In genomic region chr3:79928409-79928808, GRCm38 (mm10) we compare ENCODE assay signal across 21 mouse cellular contexts. TPM values are rescaled to one million over a fixed set of nuclear protein-coding genes. Genes with fewer than 3 reads are reported as not detected.
DNase-seq lines count a peak whose midpoint lies in the region; ATAC-seq and TF ChIP-seq lines count a peak whose summit lies in the region.
"Had no signal": no experiment of that assay in that cellular context is flagged by ENCODE, and none has a peak within 500 bp of the region (broad histone marks: within the 10 kb centered on the region; RNA-seq: fewer than 3 reads in every experiment).

No protein-coding gene starts in this region.

- H3K79me2 ChIP-seq in heart, adult 2 months (replicated peaks; ENCODE audit: control insufficient read depth, insufficient read depth, low read length): peaks cover 3% of the 10 kb centered on the region; the same call in 1 of the 2 replicates

- H3K9me3 ChIP-seq in heart, embryonic 13.5 days: no peaks in the 10 kb centered on the region
- H3K9me3 ChIP-seq in heart, postnatal 0 days (replicated peaks; ENCODE audit: control insufficient read depth, low read length): no peaks in the 10 kb centered on the region
- no peaks in the 10 kb centered on the region for H3K9me3 ChIP-seq in neural tube, embryonic 13.5 days
- no peaks in the 10 kb centered on the region for H3K9me3 ChIP-seq in neural tube, embryonic 15.5 days (replicated peaks)
- H3K9me3 ChIP-seq: embryonic facial prominence, embryonic 12.5 days; forebrain, embryonic 12.5 days; hindbrain, embryonic 12.5 days had no signal

- WGBS in heart, adult 2 months: 45% methylated on average over 5 of the region's 5 CpGs
- 52% methylated on average over 5 of the region's 5 CpGs for WGBS in heart, embryonic 13.5 days
- WGBS in heart, postnatal 0 days: 41% methylated on average over 5 of the region's 5 CpGs
- 90% methylated on average over 5 of the region's 5 CpGs for WGBS in neural tube, embryonic 13.5 days
- 93% methylated on average over 5 of the region's 5 CpGs for WGBS in neural tube, embryonic 15.5 days

- peaks cover 9% of the 10 kb centered on the region for H3K4me1 ChIP-seq in heart, adult 2 months (ENCODE audit: control insufficient read depth, insufficient read depth, low read length)
- peaks cover 61% of the 10 kb centered on the region for H3K4me1 ChIP-seq in heart, embryonic 13.5 days
- H3K4me1 ChIP-seq in heart, postnatal 0 days (ENCODE audit: control insufficient read depth, insufficient read depth): peaks cover 50% of the 10 kb centered on the region
- H3K4me1 ChIP-seq in neural tube, embryonic 13.5 days (replicated peaks): peaks cover 11% of the 10 kb centered on the region; the same call in 1 of the 2 replicates
- peaks cover 5% of the 10 kb centered on the region; the same call in 1 of the 2 replicates for H3K4me1 ChIP-seq in neural tube, embryonic 15.5 days

- no peak for DNase-seq in heart, adult 2 months
- DNase-seq in heart, postnatal 25 days (ENCODE audit: low spot score): no peak
- no peak for DNase-seq in heart, adult 9 months (ENCODE audit: low spot score in 2 of 2)
- DNase-seq in heart, postnatal 0 days (ENCODE audit: low spot score): peak; percentile 42
- no peak for DNase-seq in heart, adult 11 months
- DNase-seq: adrenal gland, postnatal 10 days; cerebellum, adult 11 months; cerebellum, adult 8-10 months; cerebellum, postnatal 14 days; gastrocnemius, postnatal 25 days; kidney, adult 11 months; kidney, adult 9 months had no signal

- intact Hi-C loops in heart, adult 2 months (cut with DNase I): no loop called here
- intact Hi-C loops in heart, postnatal 25 days (cut with DNase I): loop anchor here (5.0 kb wide), 1 partner anchor 41 kb away; no protein-coding TSS in a partner anchor

- no peak for TF ChIP-seq POLR2A in heart, adult 2 months (IDR thresholded peaks at IDR 0.05; ENCODE audit: insufficient read depth, low read depth, low read length)

- peaks cover 40% of the 10 kb centered on the region for H3K36me3 ChIP-seq in heart, adult 2 months (ENCODE audit: control insufficient read depth, insufficient read depth, low read length)
- H3K36me3 ChIP-seq in heart, embryonic 13.5 days: peaks cover 10% of the 10 kb centered on the region; the same call in 1 of the 2 replicates
- H3K36me3 ChIP-seq in heart, postnatal 0 days (replicated peaks; ENCODE audit: control insufficient read depth, insufficient read depth, low read length): peaks cover 16% of the 10 kb centered on the region; the same call in 1 of the 2 replicates
- no peaks in the 10 kb centered on the region for H3K36me3 ChIP-seq in neural tube, embryonic 13.5 days
- no peaks in the 10 kb centered on the region for H3K36me3 ChIP-seq in neural tube, embryonic 15.5 days
- H3K36me3 ChIP-seq: embryonic facial prominence, embryonic 12.5 days; forebrain, embryonic 12.5 days; hindbrain, embryonic 12.5 days had no signal

- H3K27me3 ChIP-seq in heart, adult 2 months (ENCODE audit: control insufficient read depth, insufficient read depth, low read length): no peaks in the 10 kb centered on the region
- no peaks in the 10 kb centered on the region for H3K27me3 ChIP-seq in heart, embryonic 13.5 days (replicated peaks)
- no peaks in the 10 kb centered on the region for H3K27me3 ChIP-seq in heart, postnatal 0 days (ENCODE audit: control insufficient read depth, insufficient read depth, low read length)
- no peaks in the 10 kb centered on the region for H3K27me3 ChIP-seq in neural tube, embryonic 13.5 days
- H3K27me3 ChIP-seq in neural tube, embryonic 15.5 days (replicated peaks): no peaks in the 10 kb centered on the region
- H3K27me3 ChIP-seq: embryonic facial prominence, embryonic 12.5 days; forebrain, embryonic 12.5 days; hindbrain, embryonic 12.5 days had no signal

- peak; percentile 43 for TF ChIP-seq CTCF in heart, adult 2 months (IDR thresholded peaks at IDR 0.05)
- peak; percentile 18; the same call in 1 of the 2 replicates for TF ChIP-seq CTCF in heart, postnatal 0 days (IDR thresholded peaks at IDR 0.05; ENCODE audit: low read depth)

- ATAC-seq in heart, embryonic 13.5 days (ENCODE audit: extremely low read depth, insufficient number of reproducible peaks, low FRiP score, low TSS enrichment): no peak
- ATAC-seq in heart, postnatal 0 days (ENCODE audit: insufficient read depth, low read depth): peak; percentile 84
- ATAC-seq in neural tube, embryonic 13.5 days (ENCODE audit: low read depth): 0 out of 2 replicates have a peak, but pooled peaks have one; percentile 32
- ATAC-seq in neural tube, embryonic 15.5 days (ENCODE audit: low FRiP score): no peak
- ATAC-seq: forebrain, embryonic 16.5 days; hindbrain, embryonic 16.5 days; inflammation-experienced regulatory T-cells, adult 6 months had no signal

- H3K4me2 ChIP-seq in heart, embryonic 13.5 days: peak overlapping the region; percentile 30; the same call in 1 of the 2 replicates
- H3K4me2 ChIP-seq in heart, postnatal 0 days (ENCODE audit: low read depth, low read length): no peak overlapping the region
- H3K4me2 ChIP-seq in neural tube, embryonic 13.5 days: no peak overlapping the region
- no peak overlapping the region for H3K4me2 ChIP-seq in neural tube, embryonic 15.5 days
- H3K4me2 ChIP-seq: embryonic facial prominence, embryonic 12.5 days; forebrain, embryonic 12.5 days; hindbrain, embryonic 12.5 days had no signal

- TF ChIP-seq EP300 in heart, adult 2 months (IDR thresholded peaks at IDR 0.05; ENCODE audit: insufficient read depth, low read depth, low read length): no peak
- TF ChIP-seq EP300 in heart, postnatal 0 days (IDR thresholded peaks at IDR 0.05; ENCODE audit: low read depth): no peak

- H3K27ac ChIP-seq in heart, adult 2 months: peak overlapping the region; percentile 26
- H3K27ac ChIP-seq in heart, embryonic 13.5 days (replicated peaks): peak overlapping the region; percentile 71
- peak overlapping the region; percentile 62 for H3K27ac ChIP-seq in heart, postnatal 0 days (ENCODE audit: low read depth)
- H3K27ac ChIP-seq in neural tube, embryonic 13.5 days (replicated peaks): no peak overlapping the region
- no peak overlapping the region for H3K27ac ChIP-seq in neural tube, embryonic 15.5 days (replicated peaks)
- H3K27ac ChIP-seq: embryonic facial prominence, embryonic 12.5 days; forebrain, embryonic 12.5 days; hindbrain, embryonic 12.5 days had no signal

- H3K9ac ChIP-seq in heart, adult 2 months (ENCODE audit: low read depth, low read length): no peak overlapping the region
- 0 out of 2 replicates have a peak overlapping the region, but pooled peaks have one; percentile 9 for H3K9ac ChIP-seq in heart, embryonic 13.5 days
- no peak overlapping the region for H3K9ac ChIP-seq in heart, postnatal 0 days (replicated peaks; ENCODE audit: low read depth, low read length)
- no peak overlapping the region for H3K9ac ChIP-seq in neural tube, embryonic 13.5 days
- H3K9ac ChIP-seq in neural tube, embryonic 15.5 days (replicated peaks): no peak overlapping the region
- H3K9ac ChIP-seq: embryonic facial prominence, embryonic 12.5 days; forebrain, embryonic 12.5 days; hindbrain, embryonic 12.5 days had no signal

- H3K4me3 ChIP-seq in heart, adult 2 months: no peak overlapping the region
- no peak overlapping the region for H3K4me3 ChIP-seq in heart, embryonic 13.5 days
- no peak overlapping the region for H3K4me3 ChIP-seq in heart, postnatal 0 days (ENCODE audit: low read depth, low read length)
- no peak overlapping the region for H3K4me3 ChIP-seq in neural tube, embryonic 13.5 days
- H3K4me3 ChIP-seq in neural tube, embryonic 15.5 days (replicated peaks): no peak overlapping the region
- H3K4me3 ChIP-seq: embryonic facial prominence, embryonic 12.5 days; forebrain, embryonic 12.5 days; hindbrain, embryonic 12.5 days had no signal

RNA-seq across cellular contexts. Expression of gene Fam198b, which starts 44.1 kb away (rescaled TPM):
- total RNA-seq in heart, adult 2 months (2021): 10 to 100 TPM; 12.1 to 15.1 TPM
- 11.8 and 19.7 TPM in 2 replicates for polyA plus RNA-seq in heart, adult 2 months (2012; rRNA removed)
- 10 to 100 TPM; 23.8 to 27.7 TPM for total RNA-seq in heart, postnatal 25 days (2021)
- polyA plus RNA-seq in heart, embryonic 13.5 days (2015; fragmentation: Nextera tagmentation; extraction: Ambion mirVana): 43.8 and 54.8 TPM in 2 replicates
- 110 and 114 TPM in 2 replicates for total RNA-seq in heart, postnatal 0 days (2014; rRNA removed; ENCODE audit: low replicate concordance)
- 45.7 and 51.9 TPM in 2 replicates for polyA plus RNA-seq in heart, postnatal 0 days (2015; fragmentation: Nextera tagmentation; extraction: Ambion mirVana)
- 7.2 and 7.8 TPM in 2 replicates for polyA plus RNA-seq in neural tube, embryonic 13.5 days (2015; fragmentation: Nextera tagmentation; extraction: Ambion mirVana)
- 5.2 and 8.9 TPM in 2 replicates for polyA plus RNA-seq in neural tube, embryonic 15.5 days (2015; fragmentation: Nextera tagmentation; extraction: Ambion mirVana)

Comparison
In these comparisons a context has a peak if more than half of its experiments do, and no peak if none do; other contexts are left out.
1. ATAC-seq: peak in heart, postnatal 0 days (single experiment) and neural tube, embryonic 13.5 days (single experiment); none in heart, embryonic 13.5 days (single experiment) and neural tube, embryonic 15.5 days (single experiment).
2. H3K27ac ChIP-seq: peak in heart, adult 2 months (single experiment), heart, embryonic 13.5 days (single experiment) and heart, postnatal 0 days (single experiment); none in neural tube, embryonic 13.5 days (single experiment) and neural tube, embryonic 15.5 days (single experiment).